Mouse (Mus musculus): ENCODE measurements around the gene Slc1a4. TPM values are rescaled to one million over a fixed set of nuclear protein-coding genes. Genes with fewer than 3 reads are reported as not detected.

Slc1a4 gene
- polyA plus RNA-seq, 1 experiment from 2014 or later = 17.2 TPM

GRCm38 (mm10) chr11:20318659-20319454, 13.7 kb downstream of the Slc1a4 start:
- ATAC-seq (replicated peaks; ENCODE audit: low FRiP score, low TSS enrichment, low read depth) (no peak), DNase-seq (ENCODE audit: low spot score) (no peak)
- Histone ChIP-seq H3K27me3 (replicated peaks; ENCODE audit: control insufficient read depth, insufficient read depth, low read length) (no peaks in the 10 kb centered on the region), H3K9me3 (ENCODE audit: control insufficient read depth, low read length) (no peaks in the 10 kb centered on the region), H3K36me3 (ENCODE audit: control insufficient read depth, insufficient read depth, low read length) (peaks cover 4% of the 10 kb centered on the region; the same call in 1 of the 2 replicates), H3K4me1 (replicated peaks; ENCODE audit: control insufficient read depth, insufficient read depth, low read length) (no peaks in the 10 kb centered on the region), H3K4me2 (ENCODE audit: low read length) (no peak overlapping the region), H3K4me3 (ENCODE audit: low read depth, low read length) (no peak overlapping the region), H3K27ac (ENCODE audit: low read depth) (no peak overlapping the region), H3K9ac (ENCODE audit: low read length) (no peak overlapping the region)
- WGBS = 69% methylated on average over 16 of the region's 16 CpGs

GRCm38 (mm10) chr11:20313576-20313975, 18.9 kb downstream of the Slc1a4 start:
- H3K27ac ChIP-seq (ENCODE audit: low read depth) = no peak overlapping the region
- peaks cover 4% of the 10 kb centered on the region; the same call in 1 of the 2 replicates for H3K36me3 ChIP-seq (ENCODE audit: control insufficient read depth, insufficient read depth, low read length)
- H3K4me1 ChIP-seq (replicated peaks; ENCODE audit: control insufficient read depth, insufficient read depth, low read length) = 0 out of 2 replicates have a peak, but pooled peaks cover 2% of the 10 kb centered on the region
- DNase-seq (ENCODE audit: low spot score) (no peak), ATAC-seq (replicated peaks; ENCODE audit: low FRiP score, low TSS enrichment, low read depth) (no peak)
- no peak overlapping the region for H3K4me2 ChIP-seq (ENCODE audit: low read length)
- H3K9ac ChIP-seq (ENCODE audit: low read length) = no peak overlapping the region
- no peaks in the 10 kb centered on the region for H3K27me3 ChIP-seq (replicated peaks; ENCODE audit: control insufficient read depth, insufficient read depth, low read length)
- 86% methylated on average over 8 of the region's 8 CpGs for WGBS
- H3K9me3 ChIP-seq (ENCODE audit: control insufficient read depth, low read length) = no peaks in the 10 kb centered on the region
- H3K4me3 ChIP-seq (ENCODE audit: low read depth, low read length) = no peak overlapping the region

GRCm38 (mm10) chr11:20309044-20309443, 23.5 kb downstream of the Slc1a4 start:
- Histone ChIP-seq H3K4me3 (ENCODE audit: low read depth, low read length) (no peak overlapping the region), H3K9ac (ENCODE audit: low read length) (no peak overlapping the region), H3K9me3 (ENCODE audit: control insufficient read depth, low read length) (no peaks in the 10 kb centered on the region), H3K36me3 (ENCODE audit: control insufficient read depth, insufficient read depth, low read length) (peaks cover 36% of the 10 kb centered on the region), H3K4me2 (ENCODE audit: low read length) (no peak overlapping the region), H3K27me3 (replicated peaks; ENCODE audit: control insufficient read depth, insufficient read depth, low read length) (no peaks in the 10 kb centered on the region), H3K4me1 (replicated peaks; ENCODE audit: control insufficient read depth, insufficient read depth, low read length) (0 out of 2 replicates have a peak, but pooled peaks cover 2% of the 10 kb centered on the region), H3K27ac (ENCODE audit: low read depth) (peak overlapping the region; percentile 71)
- WGBS = 61% methylated on average over 5 of the region's 5 CpGs
- DNase-seq (ENCODE audit: low spot score) = no peak
- ATAC-seq (replicated peaks; ENCODE audit: low FRiP score, low TSS enrichment, low read depth) = no peak

DNA sequence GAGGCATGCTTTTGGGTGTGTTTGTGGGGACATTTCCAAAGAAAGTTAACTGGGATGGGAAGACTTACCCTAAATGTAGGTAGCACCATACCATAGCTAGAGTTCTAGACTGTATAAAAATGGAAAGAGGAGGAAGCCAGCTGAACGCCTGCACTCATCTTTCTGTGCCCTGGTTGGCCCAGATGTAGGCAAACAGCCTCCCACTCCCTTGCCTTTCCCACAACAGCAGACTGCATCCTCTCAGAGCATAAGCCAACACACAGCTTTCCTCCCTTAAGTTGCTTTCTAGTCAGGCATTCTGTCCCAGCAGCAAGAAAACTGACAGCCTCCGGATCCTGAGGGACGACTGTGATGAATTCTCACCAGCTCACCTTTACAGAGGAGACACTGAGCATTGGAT, 25.1 kb downstream of the Slc1a4 start:
- ATAC-seq (replicated peaks; ENCODE audit: low FRiP score, low TSS enrichment, low read depth) (no peak), DNase-seq (ENCODE audit: low spot score) (no peak)
- Histone ChIP-seq H3K27ac (ENCODE audit: low read depth) (no peak overlapping the region), H3K27me3 (replicated peaks; ENCODE audit: control insufficient read depth, insufficient read depth, low read length) (no peaks in the 10 kb centered on the region), H3K9me3 (ENCODE audit: control insufficient read depth, low read length) (no peaks in the 10 kb centered on the region), H3K36me3 (ENCODE audit: control insufficient read depth, insufficient read depth, low read length) (peaks cover 46% of the 10 kb centered on the region), H3K9ac (ENCODE audit: low read length) (no peak overlapping the region), H3K4me2 (ENCODE audit: low read length) (no peak overlapping the region), H3K4me1 (replicated peaks; ENCODE audit: control insufficient read depth, insufficient read depth, low read length) (0 out of 2 replicates have a peak, but pooled peaks cover 2% of the 10 kb centered on the region), H3K4me3 (ENCODE audit: low read depth, low read length) (no peak overlapping the region)
- 92% methylated on average over 3 of the region's 3 CpGs for WGBS

- H3K9ac ChIP-seq (ENCODE audit: low read length) = no peak overlapping the region
- H3K4me2 ChIP-seq (ENCODE audit: low read length) = no peak overlapping the region
- peaks cover 46% of the 10 kb centered on the region for H3K36me3 ChIP-seq (ENCODE audit: control insufficient read depth, insufficient read depth, low read length)
- H3K27ac ChIP-seq (ENCODE audit: low read depth) = no peak overlapping the region
- DNase-seq (ENCODE audit: low spot score) (no peak), ATAC-seq (replicated peaks; ENCODE audit: low FRiP score, low TSS enrichment, low read depth) (no peak)
- WGBS = 75% methylated on average over 1 of the region's 1 CpGs
- H3K4me3 ChIP-seq (ENCODE audit: low read depth, low read length) = no peak overlapping the region
- H3K4me1 ChIP-seq (replicated peaks; ENCODE audit: control insufficient read depth, insufficient read depth, low read length) = 0 out of 2 replicates have a peak, but pooled peaks cover 2% of the 10 kb centered on the region
- no peaks in the 10 kb centered on the region for H3K27me3 ChIP-seq (replicated peaks; ENCODE audit: control insufficient read depth, insufficient read depth, low read length)
- H3K9me3 ChIP-seq (ENCODE audit: control insufficient read depth, low read length) = no peaks in the 10 kb centered on the region
These were observed 26.9 kb downstream of the Slc1a4 start for GRCm38 (mm10) chr11:20305641-20306040.

- no peak overlapping the region for H3K27ac ChIP-seq (ENCODE audit: low read depth)
- H3K4me3 ChIP-seq (ENCODE audit: low read depth, low read length) = no peak overlapping the region
- no peak overlapping the region for H3K9ac ChIP-seq (ENCODE audit: low read length)
- 72% methylated on average over 6 of the region's 6 CpGs for whole genome bisulfite sequencing
- 0 out of 2 replicates have a peak, but pooled peaks cover 2% of the 10 kb centered on the region for H3K4me1 ChIP-seq (replicated peaks; ENCODE audit: control insufficient read depth, insufficient read depth, low read length)
- DNase-seq (ENCODE audit: low spot score) (peak; percentile 68), ATAC-seq (replicated peaks; ENCODE audit: low FRiP score, low TSS enrichment, low read depth) (no peak)
- H3K9me3 ChIP-seq (ENCODE audit: control insufficient read depth, low read length) = no peaks in the 10 kb centered on the region
- no peaks in the 10 kb centered on the region for H3K27me3 ChIP-seq (replicated peaks; ENCODE audit: control insufficient read depth, insufficient read depth, low read length)
- peaks cover 46% of the 10 kb centered on the region for H3K36me3 ChIP-seq (ENCODE audit: control insufficient read depth, insufficient read depth, low read length)
- H3K4me2 ChIP-seq (ENCODE audit: low read length) = no peak overlapping the region
These were observed 28.2 kb downstream of the Slc1a4 start for GRCm38 (mm10) chr11:20304341-20304740.

DNA sequence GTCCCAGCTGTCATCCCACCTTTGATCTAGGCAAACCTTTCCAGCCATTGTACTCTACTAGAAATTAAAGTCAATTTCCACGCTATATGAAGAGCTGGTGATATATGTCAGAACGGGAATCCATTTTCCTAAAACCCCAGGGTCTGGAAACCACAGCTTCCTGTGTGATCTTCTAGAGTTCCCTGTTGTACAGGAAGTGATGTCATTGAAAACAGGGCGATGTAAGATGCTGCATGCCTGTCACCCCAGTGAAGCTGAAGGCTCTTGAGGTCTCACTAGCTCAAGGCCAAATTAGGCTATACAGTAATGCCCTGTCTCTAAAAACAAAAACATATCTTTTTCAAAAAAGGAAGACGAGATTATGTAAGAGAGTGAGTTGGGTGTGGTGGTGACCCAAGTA, 31.2 kb downstream of the Slc1a4 start:
- no peak overlapping the region for H3K27ac ChIP-seq (ENCODE audit: low read depth)
- no peaks in the 10 kb centered on the region for H3K27me3 ChIP-seq (replicated peaks; ENCODE audit: control insufficient read depth, insufficient read depth, low read length)
- H3K9me3 ChIP-seq (ENCODE audit: control insufficient read depth, low read length) = no peaks in the 10 kb centered on the region
- no peaks in the 10 kb centered on the region for H3K4me1 ChIP-seq (replicated peaks; ENCODE audit: control insufficient read depth, insufficient read depth, low read length)
- WGBS = 86% methylated on average over 4 of the region's 4 CpGs
- H3K9ac ChIP-seq (ENCODE audit: low read length) = no peak overlapping the region
- no peak overlapping the region for H3K4me2 ChIP-seq (ENCODE audit: low read length)
- peaks cover 32% of the 10 kb centered on the region for H3K36me3 ChIP-seq (ENCODE audit: control insufficient read depth, insufficient read depth, low read length)
- H3K4me3 ChIP-seq (ENCODE audit: low read depth, low read length) = no peak overlapping the region
- no peak for ATAC-seq (replicated peaks; ENCODE audit: low FRiP score, low TSS enrichment, low read depth)
- DNase-seq (ENCODE audit: low spot score) = no peak

GRCm38 (mm10) chr11:20300850-20301249, 31.7 kb downstream of the Slc1a4 start:
- Histone ChIP-seq H3K4me2 (ENCODE audit: low read length) (no peak overlapping the region), H3K36me3 (ENCODE audit: control insufficient read depth, insufficient read depth, low read length) (peaks cover 27% of the 10 kb centered on the region), H3K27ac (ENCODE audit: low read depth) (no peak overlapping the region), H3K27me3 (replicated peaks; ENCODE audit: control insufficient read depth, insufficient read depth, low read length) (no peaks in the 10 kb centered on the region), H3K9ac (ENCODE audit: low read length) (no peak overlapping the region), H3K4me1 (replicated peaks; ENCODE audit: control insufficient read depth, insufficient read depth, low read length) (no peaks in the 10 kb centered on the region), H3K4me3 (ENCODE audit: low read depth, low read length) (no peak overlapping the region), H3K9me3 (ENCODE audit: control insufficient read depth, low read length) (no peaks in the 10 kb centered on the region)
- WGBS = 68% methylated on average over 6 of the region's 6 CpGs
- ATAC-seq (replicated peaks; ENCODE audit: low FRiP score, low TSS enrichment, low read depth) = no peak
- DNase-seq (ENCODE audit: low spot score) = no peak

- no peak overlapping the region for H3K27ac ChIP-seq (ENCODE audit: low read depth)
- no peaks in the 10 kb centered on the region for H3K9me3 ChIP-seq (ENCODE audit: control insufficient read depth, low read length)
- H3K4me3 ChIP-seq (ENCODE audit: low read depth, low read length) = no peak overlapping the region
- WGBS = 71% methylated on average over 6 of the region's 6 CpGs
- ATAC-seq (replicated peaks; ENCODE audit: low FRiP score, low TSS enrichment, low read depth) (no peak), DNase-seq (ENCODE audit: low spot score) (no peak)
- peaks cover 18% of the 10 kb centered on the region for H3K36me3 ChIP-seq (ENCODE audit: control insufficient read depth, insufficient read depth, low read length)
- H3K9ac ChIP-seq (ENCODE audit: low read length) = no peak overlapping the region
- no peaks in the 10 kb centered on the region for H3K27me3 ChIP-seq (replicated peaks; ENCODE audit: control insufficient read depth, insufficient read depth, low read length)
- H3K4me1 ChIP-seq (replicated peaks; ENCODE audit: control insufficient read depth, insufficient read depth, low read length) = no peaks in the 10 kb centered on the region
- H3K4me2 ChIP-seq (ENCODE audit: low read length) = no peak overlapping the region
These were observed 32.6 kb downstream of the Slc1a4 start for GRCm38 (mm10) chr11:20299900-20300299.

Data from intestine, embryonic 14.5 days (tissue).